Mouse (Mus musculus): ENCODE measurements around the gene AI464131.

DNA sequence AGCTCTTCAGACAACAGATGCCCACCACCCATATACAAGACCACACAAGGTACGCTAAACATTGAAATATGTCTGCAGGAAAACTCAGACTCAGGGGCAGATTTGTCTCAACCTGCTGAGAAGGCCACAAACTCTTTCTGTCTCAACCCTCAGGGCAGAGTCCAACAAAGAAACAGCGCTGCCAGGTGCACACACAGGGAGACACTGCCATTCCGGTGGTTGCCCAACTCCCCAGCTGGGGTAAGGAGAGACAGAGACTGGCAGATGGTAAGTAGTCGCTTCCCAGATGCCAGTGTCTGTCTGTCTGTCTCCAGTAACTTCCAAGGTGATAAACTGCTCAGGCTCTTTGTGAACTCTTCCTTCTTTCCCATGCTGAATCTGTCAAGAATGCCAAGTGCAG, 2.1 kb downstream of the AI464131 start:
- no peak for TF ChIP-seq MAFK (IDR thresholded peaks at IDR 0.05; ENCODE audit: borderline replicate concordance, low read depth, low read length)
- no peak for TF ChIP-seq E2F4 (IDR thresholded peaks at IDR 0.05; ENCODE audit: borderline replicate concordance, low read depth, low read length)
- no peak for TF ChIP-seq POLR2AphosphoS5 (IDR thresholded peaks at IDR 0.05; ENCODE audit: borderline replicate concordance, low read depth, low read length)
- TF ChIP-seq EP300 (IDR thresholded peaks at IDR 0.05; ENCODE audit: low read depth in 1 of 2, low read length in 2 of 2) = no peak
